Mouse (Mus musculus): ENCODE measurements at regions not wholly inside any gene's neighbourhood (a gene's known extent, or its start where the extent isn't known, plus 50 kb on each side); places are given as distances from the start of the nearest gene placed in this dataset.
"Not testable (repeated sequence)": the region's sequence is repeated elsewhere in the genome, so short reads cannot be mapped to it uniquely, and the experiment has no call there.

- in situ Hi-C loops (cut with MboI, MseI): loop anchor here (5.0 kb wide), 1 partner anchor 100 kb away; no protein-coding TSS in a partner anchor
These were observed 68.3 kb downstream of the Hsp90b1 start for GRCm38 (mm10) chr10:86636953-86637376.

- in situ Hi-C loops (cut with MboI, MseI): loop anchor here (5.0 kb wide), 1 partner anchor 101 kb away; no protein-coding TSS in a partner anchor
These were observed 68.8 kb downstream of the Hsp90b1 start for GRCm38 (mm10) chr10:86636515-86636914.

- in situ Hi-C loops (cut with MboI, MseI): not testable (repeated sequence)
These were observed 78.6 kb downstream of the Hsp90b1 start for GRCm38 (mm10) chr10:86626734-86627133.

GRCm38 (mm10) chr10:86617958-86618664 is 87.2 kb downstream of the Hsp90b1 start:
- in situ Hi-C loops (cut with MboI, MseI): not testable (repeated sequence)

- in situ Hi-C loops (cut with MboI, MseI): loop anchor here (5.0 kb wide), 1 partner anchor 870 kb away; no protein-coding TSS in a partner anchor
These were observed 93.0 kb downstream of the Hsp90b1 start for GRCm38 (mm10) chr10:86612341-86612740.

GRCm38 (mm10) chr10:86610027-86610426 is 95.3 kb downstream of the Hsp90b1 start:
- in situ Hi-C loops (cut with MboI, MseI): loop anchor here (5.0 kb wide), 1 partner anchor 868 kb away; no protein-coding TSS in a partner anchor

- in situ Hi-C loops (cut with MboI, MseI): loop anchor here (10.0 kb wide), 1 partner anchor 1004 kb away; no protein-coding TSS in a partner anchor
These were observed 102.1 kb upstream of the Syn3 start for GRCm38 (mm10) chr10:86600843-86601242.

GRCm38 (mm10) chr10:86599991-86600390 is 101.3 kb upstream of the Syn3 start:
- in situ Hi-C loops (cut with MboI, MseI): loop anchor here (10.0 kb wide), 1 partner anchor 1005 kb away; no protein-coding TSS in a partner anchor

GRCm38 (mm10) chr10:86590211-86590610 is 91.5 kb upstream of the Syn3 start:
- in situ Hi-C loops (cut with MboI, MseI): not testable (repeated sequence)

- in situ Hi-C loops (cut with MboI, MseI): not testable (repeated sequence)
These were observed 68.2 kb upstream of the Syn3 start for GRCm38 (mm10) chr10:86566875-86567274.

GRCm38 (mm10) chr10:86555843-86556242 is 57.1 kb upstream of the Syn3 start:
- in situ Hi-C loops (cut with MboI, MseI): loop anchor here (5.0 kb wide), 1 partner anchor 824 kb away; no protein-coding TSS in a partner anchor

Data from regulatory T cell (primary cell).